Mouse (Mus musculus) bone marrow, adult 2 months (tissue): ENCODE data around the gene Rai14.

Source experiments
- CTCF ChIP-seq: fragments of 200-500 bp; IDR thresholded peaks from 2 replicates; pipeline ENCODE4 v1.5.1; 2011; ENCODE audit warnings: low read length, control low read depth; ENCODE audit not compliant: control insufficient read depth, insufficient read depth
- POLR2A ChIP-seq: fragments of 200-500 bp; IDR thresholded peaks from 2 replicates; pipeline ENCODE4 v1.6.1; 2011; ENCODE audit warnings: low read depth, mild to moderate bottlenecking, control low read depth, low read length, borderline replicate concordance; ENCODE audit not compliant: control insufficient read depth

DNA sequence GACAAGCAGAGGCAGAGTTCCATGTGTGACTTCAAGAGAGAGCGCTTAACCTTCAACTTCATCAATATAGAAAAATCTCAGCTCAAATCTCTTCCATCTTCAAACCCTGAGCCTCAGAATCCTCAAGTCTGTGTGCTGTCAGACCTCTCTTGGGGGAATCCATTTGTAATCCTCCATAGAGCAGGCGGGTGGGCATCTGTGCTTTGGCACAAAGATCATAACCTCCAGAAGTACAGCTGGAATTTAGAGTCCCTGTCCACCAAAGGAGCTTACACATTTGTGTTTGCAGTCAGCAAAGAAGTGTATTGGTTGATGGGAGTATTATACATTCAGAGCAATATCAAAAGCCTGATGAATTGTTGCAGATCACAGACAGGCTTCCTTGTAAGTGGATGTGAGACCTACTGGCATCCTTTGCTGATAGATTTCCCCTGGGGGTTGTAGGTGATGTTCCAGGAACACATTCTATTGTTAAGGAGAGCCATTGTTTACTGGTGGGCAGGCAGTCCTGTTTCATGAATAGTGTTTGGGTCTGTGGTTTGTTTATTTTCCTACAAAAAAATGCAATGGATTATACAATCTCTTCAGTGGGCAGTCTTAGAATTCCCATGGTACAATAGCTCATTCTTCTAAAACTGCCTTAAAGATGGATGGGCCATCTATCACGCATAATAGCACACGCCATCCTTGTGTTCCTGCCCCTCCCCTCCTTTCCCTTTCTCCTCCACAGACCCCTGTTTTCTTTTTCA lies 32.1 kb upstream of the Rai14 start:
- TF ChIP-seq CTCF (no peak), POLR2A (no peak)
